Mouse (Mus musculus): Measurements from ENCODE around the gene Olfr243. TPM values are rescaled to one million over a fixed set of nuclear protein-coding genes. Genes with fewer than 3 reads are reported as not detected.
"Not testable (repeated sequence)": the region's sequence is repeated elsewhere in the genome, so short reads cannot be mapped to it uniquely, and the experiment has no call there.

Gene Olfr243
- polyA plus RNA-seq (2012; rRNA removed) (not detected in 2 replicates), polyA plus RNA-seq (2014; fragmentation: Nextera tagmentation; extraction: Ambion mirVana) (not detected in 2 replicates)

DNA sequence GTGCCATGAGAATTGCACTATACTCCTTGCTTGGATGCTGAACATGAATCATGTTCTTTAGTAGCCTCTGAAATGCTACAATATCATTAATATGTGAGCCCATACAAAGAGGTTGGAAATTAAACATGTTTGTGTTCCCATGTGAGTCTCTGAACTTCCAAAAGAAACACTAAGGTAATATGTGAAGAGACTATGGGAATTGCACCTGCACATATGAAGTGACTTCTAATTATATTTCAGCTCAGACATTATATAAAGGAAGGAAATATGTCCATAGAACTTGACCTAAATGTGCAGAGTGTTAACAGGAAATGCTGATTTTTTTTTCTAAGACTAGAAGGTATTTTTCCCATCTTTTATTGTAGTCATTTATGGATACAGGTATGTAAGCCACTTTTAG is at the start of gene Olfr243:
Gene Olfr243 (plus strand): TSS at position 301 of the 400 bp plus-strand sequence.
- no peak within 1 kb of the TSS for H3K9ac ChIP-seq (replicated peaks)
- no peak for DNase-seq (ENCODE audit: low read depth in 3 of 3, low spot score in 3 of 3)
- no peak for ATAC-seq (ENCODE audit: insufficient read depth)
- no peak within 1 kb of the TSS for H3K4me3 ChIP-seq (ENCODE audit: insufficient read depth in 1 of 2, low read depth in 2 of 2, low read length in 2 of 2)
- H3K4me1 ChIP-seq (replicated peaks; ENCODE audit: control insufficient read depth in 2 of 2, insufficient read depth in 2 of 2, low read length in 1 of 2), result no peaks in the 10 kb centered on the region
- H3K4me2 ChIP-seq (ENCODE audit: low read depth), result no peak within 1 kb of the TSS
- H3K36me3 ChIP-seq (replicated peaks; ENCODE audit: control insufficient read depth, insufficient read depth, low read depth), result no peaks in the 10 kb centered on the region
- TF ChIP-seq EP300 (IDR thresholded peaks at IDR 0.05; ENCODE audit: low read depth) (no peak), CTCF (IDR thresholded peaks at IDR 0.05; ENCODE audit: low read depth) (no peak)
- H3K9me3 ChIP-seq (ENCODE audit: control insufficient read depth, low read length), result no peaks in the 10 kb centered on the region
- no peak within 1 kb of the TSS for H3K27ac ChIP-seq
- H3K27me3 ChIP-seq (ENCODE audit: control insufficient read depth, insufficient read depth, low read length), result no peaks in the 10 kb centered on the region

DNA sequence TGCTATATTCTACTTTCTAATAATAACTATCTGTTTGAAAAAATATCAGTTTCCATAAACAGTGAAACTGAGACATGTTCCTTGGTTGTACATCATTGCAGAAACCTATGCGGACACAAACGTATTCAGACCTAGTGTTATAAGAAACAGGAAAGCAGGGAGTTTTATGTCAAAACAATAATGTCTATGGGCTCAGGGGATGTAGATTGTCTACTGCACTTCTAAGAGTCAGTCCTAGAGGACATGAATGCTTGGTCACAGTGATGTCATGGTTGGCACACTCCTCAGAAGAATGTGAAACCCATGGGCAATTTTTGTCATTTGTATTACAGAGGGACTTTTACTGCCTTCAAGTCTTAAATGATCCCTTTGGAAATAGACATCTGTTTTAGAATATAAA is 43.4 kb upstream of the Olfr243 start, which contains the start of gene Olfr624:
Gene Olfr624 (minus strand): TSS at position 101 of the 400 bp plus-strand sequence.
- H3K4me3 ChIP-seq (ENCODE audit: insufficient read depth in 1 of 2, low read depth in 2 of 2, low read length in 2 of 2), result no peak within 1 kb of the TSS
- H3K27ac ChIP-seq, result no peak within 1 kb of the TSS
- no peak for ATAC-seq (ENCODE audit: insufficient read depth)
- H3K9ac ChIP-seq (replicated peaks), result no peak within 1 kb of the TSS
- WGBS (ENCODE audit: insufficient replicate concordance), result 66% methylated on average over 2 of the region's 2 CpGs
- no peaks in the 10 kb centered on the region for H3K9me3 ChIP-seq (ENCODE audit: control insufficient read depth, low read length)
- DNase-seq (ENCODE audit: low read depth in 3 of 3, low spot score in 3 of 3), result no peak
- H3K27me3 ChIP-seq (ENCODE audit: control insufficient read depth, insufficient read depth, low read length), result no peaks in the 10 kb centered on the region
- H3K4me1 ChIP-seq (replicated peaks; ENCODE audit: control insufficient read depth in 2 of 2, insufficient read depth in 2 of 2, low read length in 1 of 2), result no peaks in the 10 kb centered on the region
- H3K36me3 ChIP-seq (replicated peaks; ENCODE audit: control insufficient read depth, insufficient read depth, low read depth), result no peaks in the 10 kb centered on the region
- H3K4me2 ChIP-seq (ENCODE audit: low read depth), result no peak within 1 kb of the TSS
- TF ChIP-seq CTCF (IDR thresholded peaks at IDR 0.05; ENCODE audit: low read depth) (no peak), EP300 (IDR thresholded peaks at IDR 0.05; ENCODE audit: low read depth) (no peak)

DNA sequence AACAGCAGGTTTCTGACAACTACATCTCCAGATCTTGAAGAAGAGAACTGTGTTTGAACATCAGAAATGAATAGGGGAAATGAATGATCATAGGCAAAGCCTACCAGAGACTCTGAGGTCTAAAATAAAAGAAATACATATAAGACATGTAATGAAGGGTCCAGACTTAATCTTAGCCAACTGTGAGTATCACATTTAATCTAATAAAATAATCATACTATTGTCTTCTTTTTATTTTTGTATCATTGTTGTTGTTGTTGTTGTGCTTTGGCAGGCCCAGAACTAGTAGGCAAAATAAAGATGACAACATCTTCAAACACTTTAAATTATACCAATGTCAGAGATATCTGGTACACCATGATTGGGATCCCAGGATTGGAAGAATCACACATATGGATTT is 32.1 kb upstream of the Olfr243 start, which contains the start of gene Olfr625-ps1:
Gene Olfr625-ps1 (plus strand): TSS at position 301 of the 400 bp plus-strand sequence.
- no peak for ATAC-seq (ENCODE audit: insufficient read depth)
- no peak for DNase-seq (ENCODE audit: low read depth in 3 of 3, low spot score in 3 of 3)
- Histone ChIP-seq H3K4me1 (replicated peaks; ENCODE audit: control insufficient read depth in 2 of 2, insufficient read depth in 2 of 2, low read length in 1 of 2) (no peaks in the 10 kb centered on the region), H3K36me3 (replicated peaks; ENCODE audit: control insufficient read depth, insufficient read depth, low read depth) (no peaks in the 10 kb centered on the region), H3K4me2 (ENCODE audit: low read depth) (no peak within 1 kb of the TSS), H3K9me3 (ENCODE audit: control insufficient read depth, low read length) (no peaks in the 10 kb centered on the region), H3K27me3 (ENCODE audit: control insufficient read depth, insufficient read depth, low read length) (no peaks in the 10 kb centered on the region), H3K9ac (replicated peaks) (no peak within 1 kb of the TSS), H3K4me3 (ENCODE audit: insufficient read depth in 1 of 2, low read depth in 2 of 2, low read length in 2 of 2) (no peak within 1 kb of the TSS), H3K27ac (no peak within 1 kb of the TSS)
- no peak for TF ChIP-seq CTCF (IDR thresholded peaks at IDR 0.05; ENCODE audit: low read depth)
- no peak for TF ChIP-seq EP300 (IDR thresholded peaks at IDR 0.05; ENCODE audit: low read depth)

DNA sequence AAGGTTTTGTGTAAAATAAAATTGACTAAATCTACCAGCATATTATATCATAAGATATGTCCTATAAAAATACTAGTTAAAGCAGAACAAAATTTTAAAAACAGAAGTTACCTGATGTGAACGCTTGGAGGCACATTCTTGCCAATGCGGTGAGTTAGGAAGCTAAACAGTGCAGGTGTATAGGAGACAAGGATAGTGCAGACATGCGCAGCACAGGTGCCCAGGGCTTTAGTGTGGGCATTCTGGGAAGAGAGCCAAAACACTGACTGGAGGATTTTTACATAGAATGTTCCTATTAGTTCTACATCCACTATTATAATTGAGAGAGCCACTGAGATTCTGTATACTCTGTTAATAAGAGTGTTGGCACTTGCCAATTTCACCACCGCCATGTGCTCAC is 15.0 kb upstream of the Olfr243 start:
- Histone ChIP-seq H3K36me3 (replicated peaks; ENCODE audit: control insufficient read depth, insufficient read depth, low read depth) (no peaks in the 10 kb centered on the region), H3K4me1 (replicated peaks; ENCODE audit: control insufficient read depth in 2 of 2, insufficient read depth in 2 of 2, low read length in 1 of 2) (no peaks in the 10 kb centered on the region), H3K4me2 (ENCODE audit: low read depth) (no peak overlapping the region), H3K4me3 (ENCODE audit: insufficient read depth in 1 of 2, low read depth in 2 of 2, low read length in 2 of 2) (no peak overlapping the region), H3K9me3 (ENCODE audit: control insufficient read depth, low read length) (no peaks in the 10 kb centered on the region), H3K27me3 (ENCODE audit: control insufficient read depth, insufficient read depth, low read length) (no peaks in the 10 kb centered on the region), H3K27ac (no peak overlapping the region), H3K9ac (replicated peaks) (no peak overlapping the region)
- ATAC-seq (ENCODE audit: insufficient read depth), result no peak
- 79% methylated on average over 4 of the region's 4 CpGs for WGBS (ENCODE audit: insufficient replicate concordance)
- no peak for DNase-seq (ENCODE audit: low read depth in 3 of 3, low spot score in 3 of 3)
- no peak for TF ChIP-seq EP300 (IDR thresholded peaks at IDR 0.05; ENCODE audit: low read depth)
- TF ChIP-seq CTCF (IDR thresholded peaks at IDR 0.05; ENCODE audit: low read depth), result no peak

DNA sequence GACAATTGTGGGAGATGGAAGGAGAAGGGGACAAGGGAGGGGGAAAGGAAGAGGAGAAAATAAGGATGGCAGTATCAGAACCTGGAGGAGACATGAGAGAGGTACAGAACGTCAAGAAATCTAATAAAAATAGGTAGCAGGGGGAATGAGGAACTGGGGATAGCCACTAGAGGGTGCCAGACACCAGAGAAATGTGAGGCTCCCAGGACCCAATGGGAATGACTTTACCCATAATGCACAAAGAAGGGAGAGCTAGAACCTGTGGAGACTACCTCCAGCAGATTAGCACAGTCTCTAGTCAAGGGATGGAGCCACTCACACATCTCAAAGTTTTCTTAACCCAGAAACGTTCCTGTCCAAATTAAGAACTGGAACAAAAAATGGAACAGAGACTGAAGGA is 2.4 kb upstream of the Olfr243 start:
- ATAC-seq (ENCODE audit: insufficient read depth) (peak; percentile 62; the same call in 1 of the 2 replicates), DNase-seq (ENCODE audit: low read depth in 3 of 3, low spot score in 3 of 3) (peak in 1 of 3 experiments; percentile 28)
- WGBS (ENCODE audit: insufficient replicate concordance), result 21% methylated on average over 2 of the region's 2 CpGs
- no peaks in the 10 kb centered on the region for H3K4me1 ChIP-seq (replicated peaks; ENCODE audit: control insufficient read depth in 2 of 2, insufficient read depth in 2 of 2, low read length in 1 of 2)
- H3K4me3 ChIP-seq (ENCODE audit: insufficient read depth in 1 of 2, low read depth in 2 of 2, low read length in 2 of 2), result no peak overlapping the region
- H3K27me3 ChIP-seq (ENCODE audit: control insufficient read depth, insufficient read depth, low read length), result no peaks in the 10 kb centered on the region
- H3K9ac ChIP-seq (replicated peaks), result no peak overlapping the region
- H3K36me3 ChIP-seq (replicated peaks; ENCODE audit: control insufficient read depth, insufficient read depth, low read depth), result no peaks in the 10 kb centered on the region
- no peak overlapping the region for H3K4me2 ChIP-seq (ENCODE audit: low read depth)
- no peak overlapping the region for H3K27ac ChIP-seq
- no peaks in the 10 kb centered on the region for H3K9me3 ChIP-seq (ENCODE audit: control insufficient read depth, low read length)
- TF ChIP-seq CTCF (IDR thresholded peaks at IDR 0.05; ENCODE audit: low read depth), result peak; percentile 77
- TF ChIP-seq EP300 (IDR thresholded peaks at IDR 0.05; ENCODE audit: low read depth), result no peak

DNA sequence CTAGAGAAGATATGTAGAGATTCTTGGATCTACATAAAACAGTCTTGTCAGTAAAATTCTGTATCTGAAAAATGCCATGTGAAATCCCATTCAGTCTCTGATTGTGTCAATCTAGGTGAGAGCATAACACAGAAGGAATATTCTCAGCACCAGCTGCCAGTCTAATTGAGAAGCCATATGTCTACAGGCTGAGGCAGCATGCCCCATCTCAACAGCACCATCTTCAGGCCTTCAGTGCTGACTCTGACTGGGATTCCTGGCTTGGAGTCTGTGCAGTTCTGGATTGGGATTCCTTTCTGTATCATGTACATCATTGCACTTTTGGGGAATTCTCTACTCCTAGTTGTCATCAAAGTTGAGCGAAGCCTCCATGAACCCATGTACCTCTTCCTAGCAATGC is 1.9 kb downstream of the Olfr243 start:
- not testable (repeated sequence) for DNase-seq (ENCODE audit: low read depth in 3 of 3, low spot score in 3 of 3); ATAC-seq (ENCODE audit: insufficient read depth)
- 73% methylated on average over 1 of the region's 1 CpGs for WGBS (ENCODE audit: insufficient replicate concordance)

More for the DNA sequence above, 1.9 kb downstream of the Olfr243 start:
- not testable (repeated sequence) for H3K27ac ChIP-seq; H3K36me3 ChIP-seq (replicated peaks; ENCODE audit: control insufficient read depth, insufficient read depth, low read depth); H3K9ac ChIP-seq (replicated peaks); H3K27me3 ChIP-seq (ENCODE audit: control insufficient read depth, insufficient read depth, low read length); H3K4me3 ChIP-seq (ENCODE audit: insufficient read depth in 1 of 2, low read depth in 2 of 2, low read length in 2 of 2); H3K4me1 ChIP-seq (replicated peaks; ENCODE audit: control insufficient read depth in 2 of 2, insufficient read depth in 2 of 2, low read length in 1 of 2); H3K4me2 ChIP-seq (ENCODE audit: low read depth); H3K9me3 ChIP-seq (ENCODE audit: control insufficient read depth, low read length)

Measured in liver, embryonic 14.5 days (tissue).